ENCODE assay signal across 9 mouse cellular contexts in genomic region chr3:135505369-135505909, GRCm38 (mm10). TPM values are rescaled to one million over a fixed set of nuclear protein-coding genes. Genes with fewer than 3 reads are reported as not detected.
DNase-seq lines count a peak whose midpoint lies in the region; ATAC-seq and TF ChIP-seq lines count a peak whose summit lies in the region.
"Had no signal": no experiment of that assay in that cellular context is flagged by ENCODE, and none has a peak within 500 bp of the region (broad histone marks: within the 10 kb centered on the region; RNA-seq: fewer than 3 reads in every experiment).

No protein-coding gene starts in this region.

- DNase-seq in kidney, adult 11 months = peak; percentile 68
- DNase-seq in ES-CJ7 (ENCODE audit: low read depth, low spot score) = peak; percentile 89
- peak; percentile 69 to 71 for DNase-seq in gastrocnemius, postnatal 36 days
- peak; percentile 20 to 43 for DNase-seq in left cerebral cortex, adult 2 months (ENCODE audit: extremely low spot score in 1 of 2, low spot score in 2 of 2)
- DNase-seq in naive thymus-derived CD4-positive, alpha-beta T cell, adult 2 months (ENCODE audit: low read depth) = peak; percentile 82
- peak; percentile 67 for DNase-seq in urinary bladder, postnatal 14 days (ENCODE audit: low spot score)

- no peak for ATAC-seq in kidney, embryonic 15.5 days (replicated peaks; ENCODE audit: low FRiP score)
- 0 out of 2 replicates have a peak, but pooled peaks have one; percentile 47 for ATAC-seq in cerebellum, adult (ENCODE audit: insufficient number of reproducible peaks, low FRiP score, low TSS enrichment)

- H3K9me3 ChIP-seq in kidney, embryonic 15.5 days (replicated peaks) = no peaks in the 10 kb centered on the region
- H3K9me3 ChIP-seq: embryonic facial prominence, embryonic 15.5 days had no signal

- H3K36me3 ChIP-seq in kidney, embryonic 15.5 days = no peaks in the 10 kb centered on the region
- H3K36me3 ChIP-seq: embryonic facial prominence, embryonic 15.5 days had no signal

- TF ChIP-seq CTCF in left cerebral cortex, adult 2 months (IDR thresholded peaks at IDR 0.05) = peak; percentile 83

- no peak overlapping the region for H3K9ac ChIP-seq in kidney, embryonic 15.5 days
- H3K9ac ChIP-seq: embryonic facial prominence, embryonic 15.5 days had no signal

- H3K27me3 ChIP-seq in kidney, embryonic 15.5 days = no peaks in the 10 kb centered on the region
- H3K27me3 ChIP-seq: embryonic facial prominence, embryonic 15.5 days had no signal

- no peak overlapping the region for H3K27ac ChIP-seq in kidney, embryonic 15.5 days
- H3K27ac ChIP-seq in left cerebral cortex, adult 2 months = no peak overlapping the region
- H3K27ac ChIP-seq: embryonic facial prominence, embryonic 15.5 days had no signal

- no peaks in the 10 kb centered on the region for H3K4me1 ChIP-seq in kidney, embryonic 15.5 days
- H3K4me1 ChIP-seq: embryonic facial prominence, embryonic 15.5 days had no signal

- intact Hi-C loops in gastrocnemius, postnatal 36 days (cut with DNase I) = loop anchor here (2.0 kb wide), 1 partner anchor 103 kb away; no protein-coding TSS in a partner anchor
- intact Hi-C loops in left cerebral cortex, adult 2 months (cut with DNase I) = loop anchor here (2.0 kb wide), 1 partner anchor 103 kb away; no protein-coding TSS in a partner anchor

- no peak overlapping the region for H3K4me3 ChIP-seq in kidney, embryonic 15.5 days (replicated peaks)
- H3K4me3 ChIP-seq in left cerebral cortex, adult 2 months = no peak overlapping the region
- H3K4me3 ChIP-seq: embryonic facial prominence, embryonic 15.5 days had no signal

- H3K4me2 ChIP-seq in kidney, embryonic 15.5 days = no peak overlapping the region
- H3K4me2 ChIP-seq: embryonic facial prominence, embryonic 15.5 days had no signal

- 63% methylated on average over 10 of the region's 10 CpGs for WGBS in kidney, embryonic 15.5 days

RNA-seq across cellular contexts. Expression of gene Manba, which starts 20.0 kb away (rescaled TPM):
- 24.2 and 27.3 TPM in 2 replicates for polyA plus RNA-seq in kidney, embryonic 15.5 days (2015; fragmentation: Nextera tagmentation; extraction: Ambion mirVana)
- total RNA-seq in gastrocnemius, postnatal 36 days (2021) = 1 to 10 TPM; 3.3 to 4.2 TPM
- 10 to 100 TPM in 1 of 2 experiments, 1 to 10 TPM in 1; 8.9 to 15.5 TPM for total RNA-seq in left cerebral cortex, adult 2 months (2021)

Comparison
In these comparisons a context has a peak if more than half of its experiments do, and no peak if none do; other contexts are left out.
1. DNase-seq: peak in every context shown above with its lines; median percentile 89 in ES-CJ7; 82 in naive thymus-derived CD4-positive, alpha-beta T cell, adult 2 months; 70 in gastrocnemius, postnatal 36 days; 68 in kidney, adult 11 months; 67 in urinary bladder, postnatal 14 days; 32 in left cerebral cortex, adult 2 months.